Mouse (Mus musculus) forebrain, postnatal 0 days (tissue): Measurements from ENCODE around the gene Gucy1b1. TPM values are rescaled to one million over a fixed set of nuclear protein-coding genes. Genes with fewer than 3 reads are reported as not detected.
A peak's percentile ranks its signal among the peaks of the same experiment; 100 is the strongest.

Experiments
- ATAC-seq: fragments of 200-750 bp; cut with Nextera tagmentation; 2 replicates; pipeline ENCODE4 v1.8.0; 2017; ENCODE audit warnings: mild to moderate bottlenecking, moderate library complexity
- DNase-seq: peaks from one replicate; pipeline ENCODE4 v3.0.0-alpha.2; 2015
- H3K27ac ChIP-seq: fragments of 300-500 bp; sonication (generic); 2 replicates; pipeline ENCODE4 v1.5.1; 2014; ENCODE audit warnings: low read depth, mild to moderate bottlenecking, antibody characterized with exemption, low read length, moderate library complexity, mixed read lengths
- H3K27me3 ChIP-seq: fragments of 300-500 bp; sonication (generic); 2 replicates; pipeline ENCODE4 v1.6.1; 2014; ENCODE audit warnings: mild to moderate bottlenecking, low read length, mixed read lengths; ENCODE audit not compliant: insufficient read depth
- H3K36me3 ChIP-seq: fragments of 300-500 bp; sonication (generic); 2 replicates; pipeline ENCODE4 v1.6.1; 2014; ENCODE audit warnings: mild to moderate bottlenecking, moderate library complexity; ENCODE audit not compliant: insufficient read depth
- H3K4me1 ChIP-seq: fragments of 300-500 bp; sonication (generic); 2 replicates; pipeline ENCODE4 v1.6.1; 2014; ENCODE audit warnings: antibody characterized with exemption; ENCODE audit not compliant: insufficient read depth
- H3K4me2 ChIP-seq: fragments of 300-500 bp; sonication (generic); 2 replicates; pipeline ENCODE4 v1.6.1; 2014; ENCODE audit warnings: low read depth, mild to moderate bottlenecking, moderate library complexity
- H3K4me3 ChIP-seq: fragments of 300-500 bp; sonication (generic); 2 replicates; pipeline ENCODE4 v1.5.1; 2014; ENCODE audit warnings: low read depth, low read length, mixed read lengths
- H3K9ac ChIP-seq: fragments of 300-500 bp; sonication (generic); 2 replicates; pipeline ENCODE4 v1.6.1; 2014; ENCODE audit warnings: mild to moderate bottlenecking
- H3K9me3 ChIP-seq: fragments of 300-500 bp; sonication (generic); 2 replicates; pipeline ENCODE4 v1.6.1; 2016; ENCODE audit warnings: low read length
- CTCF ChIP-seq: sonication (generic); IDR thresholded peaks from 2 replicates; pipeline ENCODE4 v1.5.1; 2016; ENCODE audit warnings: antibody characterized with exemption, control low read depth, low read depth
- WGBS: fragments of 180-500 bp; shearing (Covaris S2); extraction: QIAGEN DNeasy Blood & Tissue Kit; methylation state at CpG from one replicate; pipeline ENCODE4 v1.1.7; 2014; 5-methylcytosine and 5-hydroxymethylcytosine counted together
- polyA plus RNA-seq: library from polyadenylated mRNA; unstranded; fragments of >200 nt; fragmentation: Nextera tagmentation; extraction: Ambion mirVana; gene quantifications from 2 replicates; pipeline ENCODE4 v1.2.1, GENCODE M21; 2015
- total RNA-seq: library from RNA; depleted of rRNA; stranded (reverse); fragments of >200 nt; gene quantifications from 2 replicates; pipeline ENCODE4 v1.2.3, GENCODE M21; 2014; rRNA removed

Gucy1b1 gene
- total RNA-seq: 67.1 and 108 TPM in 2 replicates
- polyA plus RNA-seq: 82.4 and 84.0 TPM in 2 replicates

DNA sequence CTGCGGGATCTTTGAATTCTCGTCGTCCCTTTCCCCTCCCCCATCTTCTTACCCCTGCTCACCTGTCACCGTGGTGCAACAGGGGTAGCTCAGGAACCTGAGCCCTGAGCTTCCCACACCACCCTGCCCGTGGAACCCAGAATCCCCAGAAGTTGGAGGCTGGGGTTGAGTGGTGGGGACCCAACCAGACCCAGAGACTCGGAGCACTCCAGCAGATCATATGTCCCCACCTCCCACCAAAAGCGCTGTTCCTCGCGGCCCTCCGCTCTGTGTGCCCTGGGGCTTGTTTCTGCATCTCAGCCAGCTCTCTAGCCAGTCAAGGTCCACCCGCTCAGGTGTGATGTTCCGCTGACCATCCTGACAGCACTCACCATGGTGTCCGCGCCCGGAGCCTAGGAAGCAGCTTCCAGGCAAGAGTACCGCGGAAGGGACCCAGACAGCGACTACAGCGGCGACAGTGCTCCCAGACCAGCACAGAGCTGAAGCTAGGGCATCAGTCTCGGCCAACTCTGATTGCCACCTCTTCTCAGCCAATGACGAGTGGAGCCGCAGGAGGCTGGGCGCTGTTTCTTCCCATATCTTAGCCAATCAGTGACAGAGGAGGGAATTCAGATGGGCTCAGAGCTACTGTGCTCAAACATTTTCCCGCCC is at the start of gene Gucy1b1:
Gene Gucy1b1, minus strand, starts transcription at position 489 of the 651 bp plus-strand sequence.
- TF ChIP-seq CTCF: no peak
- ATAC-seq (peak; percentile 99), DNase-seq (peak; percentile 94)
- Histone ChIP-seq H3K4me3 (peak within 1 kb of the TSS; percentile 76), H3K27ac (peak within 1 kb of the TSS; percentile 90), H3K27me3 (no peaks in the 10 kb centered on the region), H3K9me3 (no peaks in the 10 kb centered on the region), H3K4me2 (peak within 1 kb of the TSS; percentile 95), H3K36me3 (no peaks in the 10 kb centered on the region), H3K9ac (peak within 1 kb of the TSS; percentile 77), H3K4me1 (0 out of 2 replicates have a peak, but pooled peaks cover 3% of the 10 kb centered on the region)
- WGBS: 2% methylated on average over 25 of the region's 25 CpGs

DNA sequence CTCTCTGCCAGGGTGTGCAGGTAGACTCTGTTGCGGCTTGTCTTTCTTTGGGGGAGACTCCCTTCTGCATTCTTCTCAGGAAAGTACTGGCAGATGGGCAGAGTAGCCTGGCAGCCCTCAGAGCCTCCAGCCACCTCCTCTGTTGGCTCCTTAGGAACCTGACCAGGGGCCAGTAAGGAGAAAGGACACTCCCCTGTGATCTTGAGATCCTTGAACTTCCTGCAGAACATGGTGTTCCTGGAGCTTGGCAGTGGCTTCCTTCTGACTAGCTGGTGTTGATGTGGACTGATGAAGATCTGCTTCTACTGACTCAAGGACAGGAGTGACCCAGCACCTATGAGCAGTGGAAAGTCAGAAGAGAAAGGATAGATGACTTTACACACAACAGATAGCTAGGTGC is 44.4 kb upstream of the Gucy1b1 start:
- TF ChIP-seq CTCF: no peak
- WGBS: 98% methylated on average over 1 of the region's 1 CpGs
- Histone ChIP-seq H3K4me2 (no peak overlapping the region), H3K9ac (no peak overlapping the region), H3K9me3 (no peaks in the 10 kb centered on the region), H3K27ac (no peak overlapping the region), H3K4me1 (no peaks in the 10 kb centered on the region), H3K4me3 (no peak overlapping the region), H3K36me3 (no peaks in the 10 kb centered on the region), H3K27me3 (no peaks in the 10 kb centered on the region)
- DNase-seq (no peak), ATAC-seq (no peak)

DNA sequence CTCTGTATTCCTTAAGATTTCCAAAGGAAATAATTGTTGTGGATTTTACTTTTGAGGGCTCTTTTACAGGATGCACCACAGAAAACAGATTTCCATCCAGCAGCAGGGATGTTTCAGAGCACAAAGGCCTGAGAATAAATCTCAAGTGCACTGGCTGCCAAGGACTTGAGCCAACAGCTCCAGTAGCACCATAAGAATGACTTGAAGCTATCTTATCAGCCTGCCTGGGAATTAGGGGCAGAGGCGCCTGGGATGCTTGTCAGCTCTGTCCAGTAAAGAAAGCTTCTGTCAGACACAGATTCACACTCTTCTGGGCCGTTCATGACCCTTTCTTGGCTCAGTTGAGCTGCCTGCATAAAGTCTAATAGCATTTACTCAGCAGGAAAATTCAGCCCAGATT is 38.0 kb upstream of the Gucy1b1 start:
- DNase-seq (no peak), ATAC-seq (no peak)
- Histone ChIP-seq H3K9me3 (no peaks in the 10 kb centered on the region), H3K4me2 (no peak overlapping the region), H3K27me3 (no peaks in the 10 kb centered on the region), H3K4me3 (no peak overlapping the region), H3K27ac (no peak overlapping the region), H3K9ac (no peak overlapping the region), H3K4me1 (no peaks in the 10 kb centered on the region), H3K36me3 (peaks cover 6% of the 10 kb centered on the region; the same call in 1 of the 2 replicates)
- WGBS: 60% methylated on average over 2 of the region's 2 CpGs
- TF ChIP-seq CTCF: no peak

DNA sequence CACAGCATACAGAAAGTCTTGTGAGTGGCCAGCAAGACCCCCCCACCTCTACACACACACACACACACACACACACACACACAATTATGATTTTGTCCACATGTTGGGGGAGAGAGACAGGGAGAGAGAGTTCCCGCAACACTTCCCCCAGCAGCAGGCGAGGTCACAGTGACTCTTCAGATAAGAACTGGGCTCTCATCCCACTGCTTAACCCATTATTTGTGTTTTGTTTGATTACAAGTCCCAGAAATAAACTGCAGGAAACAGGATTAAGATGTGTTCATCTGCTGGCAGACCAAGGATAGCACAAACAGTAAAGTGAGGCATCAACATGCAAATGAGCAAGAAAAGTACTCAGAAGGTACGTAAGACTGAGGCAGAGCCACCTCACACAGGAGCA is 37.5 kb upstream of the Gucy1b1 start:
- H3K4me3 ChIP-seq: no peak overlapping the region
- no peak for DNase-seq
- ATAC-seq: peak; percentile 12; the same call in 1 of the 2 replicates
- H3K9ac ChIP-seq: no peak overlapping the region
- H3K9me3 ChIP-seq: no peaks in the 10 kb centered on the region
- no peaks in the 10 kb centered on the region for H3K27me3 ChIP-seq
- no peak overlapping the region for H3K4me2 ChIP-seq
- WGBS: 58% methylated on average over 3 of the region's 3 CpGs
- no peaks in the 10 kb centered on the region for H3K4me1 ChIP-seq
- no peak for TF ChIP-seq CTCF
- H3K27ac ChIP-seq: no peak overlapping the region
- H3K36me3 ChIP-seq: peaks cover 6% of the 10 kb centered on the region; the same call in 1 of the 2 replicates

DNA sequence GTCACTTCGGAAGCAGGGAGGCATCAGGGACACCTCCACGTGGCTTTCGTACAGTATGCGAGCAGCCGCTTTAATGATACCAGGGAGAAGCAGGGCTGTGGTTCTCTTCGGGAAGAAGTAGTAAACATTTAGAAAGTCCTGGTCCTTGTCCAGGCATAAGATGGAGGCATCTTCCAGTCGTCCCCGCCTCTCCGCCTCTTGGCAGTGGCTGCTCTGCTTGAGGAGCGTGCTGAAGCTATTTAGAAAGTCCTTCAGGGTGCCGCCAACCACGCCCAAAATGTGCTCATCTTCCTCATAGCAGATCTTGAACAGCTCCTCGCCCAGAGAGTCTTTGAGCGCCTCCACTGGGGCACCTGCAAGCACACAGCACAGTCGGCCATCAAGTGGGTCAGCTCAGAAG is 34.5 kb upstream of the Gucy1b1 start:
- H3K4me3 ChIP-seq: no peak overlapping the region
- no peaks in the 10 kb centered on the region for H3K27me3 ChIP-seq
- no peaks in the 10 kb centered on the region for H3K4me1 ChIP-seq
- H3K36me3 ChIP-seq: peaks cover 6% of the 10 kb centered on the region; the same call in 1 of the 2 replicates
- ATAC-seq (no peak), DNase-seq (no peak)
- no peaks in the 10 kb centered on the region for H3K9me3 ChIP-seq
- TF ChIP-seq CTCF: no peak
- no peak overlapping the region for H3K4me2 ChIP-seq
- WGBS: 91% methylated on average over 15 of the region's 15 CpGs
- no peak overlapping the region for H3K9ac ChIP-seq
- H3K27ac ChIP-seq: no peak overlapping the region

DNA sequence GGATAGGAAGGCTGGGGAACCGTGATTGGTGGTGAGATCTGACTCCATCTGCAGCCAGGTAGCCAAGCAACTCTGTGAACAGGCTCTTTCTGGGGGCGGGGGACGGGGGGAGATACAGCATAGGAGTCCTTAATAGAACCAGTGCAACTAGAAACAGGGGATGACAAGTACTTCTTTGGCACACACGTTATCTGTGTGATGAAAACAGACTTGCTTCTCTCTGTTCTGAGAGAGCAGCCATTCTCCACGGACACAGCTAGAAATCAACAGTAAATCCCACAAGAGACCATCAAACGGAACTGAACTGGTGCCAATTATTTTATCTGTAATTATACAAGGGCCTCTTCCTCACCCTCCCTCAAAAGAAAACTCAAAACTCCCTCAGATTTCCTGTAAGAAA is 29.7 kb upstream of the Gucy1b1 start:
- no peak overlapping the region for H3K4me3 ChIP-seq
- no peak overlapping the region for H3K27ac ChIP-seq
- DNase-seq (no peak), ATAC-seq (no peak)
- no peak for TF ChIP-seq CTCF
- H3K4me1 ChIP-seq: no peaks in the 10 kb centered on the region
- no peaks in the 10 kb centered on the region for H3K9me3 ChIP-seq
- 62% methylated on average over 6 of the region's 6 CpGs for WGBS
- no peak overlapping the region for H3K9ac ChIP-seq
- no peaks in the 10 kb centered on the region for H3K27me3 ChIP-seq
- no peak overlapping the region for H3K4me2 ChIP-seq
- H3K36me3 ChIP-seq: peaks cover 3% of the 10 kb centered on the region; the same call in 1 of the 2 replicates

DNA sequence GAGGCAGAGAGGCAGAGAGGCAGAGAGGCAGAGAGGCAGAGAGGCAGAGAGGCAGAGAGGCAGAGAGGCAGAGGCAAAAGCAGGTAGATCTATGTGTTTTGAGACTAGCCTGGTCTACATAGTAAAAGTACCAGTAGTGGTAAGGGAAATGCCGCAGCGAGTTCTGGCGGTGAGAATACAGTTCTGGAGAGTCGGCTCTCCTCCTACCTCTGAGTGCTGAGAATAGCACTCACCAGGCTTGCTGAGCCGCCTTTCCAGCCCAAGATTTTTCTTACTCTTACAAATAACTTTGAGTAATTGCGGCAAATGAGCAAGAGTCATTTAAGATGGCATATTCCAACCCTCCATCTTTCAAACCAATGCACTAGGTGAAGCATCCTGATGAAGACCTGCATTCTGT is 24.6 kb upstream of the Gucy1b1 start:
- Histone ChIP-seq H3K27ac (no peak overlapping the region), H3K4me1 (no peaks in the 10 kb centered on the region), H3K4me3 (no peak overlapping the region), H3K27me3 (no peaks in the 10 kb centered on the region), H3K9me3 (no peaks in the 10 kb centered on the region), H3K4me2 (no peak overlapping the region), H3K9ac (no peak overlapping the region), H3K36me3 (peaks cover 15% of the 10 kb centered on the region)
- DNase-seq (no peak), ATAC-seq (no peak)
- TF ChIP-seq CTCF: no peak
- 85% methylated on average over 6 of the region's 6 CpGs for WGBS
